Mouse (Mus musculus) 3134 (cell line): ENCODE data around the gene Rho.

ENCODE experiments used
- DNase-seq: peaks from one replicate; pipeline ENCODE4 v3.0.0-alpha.2; 2011; ENCODE audit warnings: low spot score; ENCODE audit not compliant: insufficient read length; ENCODE audit errors: extremely low read depth

The Rho gene

GRCm38 (mm10) chr6:115955169-115955568, 23.6 kb downstream of the Rho start:
- no peak for DNase-seq

- no peak for DNase-seq
These were observed 24.1 kb downstream of the Rho start for GRCm38 (mm10) chr6:115955664-115956063.

- DNase-seq: no peak
These were observed 24.9 kb downstream of the Rho start for GRCm38 (mm10) chr6:115956418-115956921.

GRCm38 (mm10) chr6:115956922-115957601, 25.5 kb downstream of the Rho start:
- no peak for DNase-seq

GRCm38 (mm10) chr6:115957681-115958080, 26.1 kb downstream of the Rho start:
- no peak for DNase-seq

GRCm38 (mm10) chr6:115958445-115958844, 26.9 kb downstream of the Rho start:
- DNase-seq: no peak

GRCm38 (mm10) chr6:115959151-115959691, 27.7 kb downstream of the Rho start:
- no peak for DNase-seq

GRCm38 (mm10) chr6:115960322-115960721, 28.8 kb downstream of the Rho start:
- DNase-seq: no peak

- DNase-seq: no peak
These were observed 30.2 kb downstream of the Rho start for GRCm38 (mm10) chr6:115961743-115962142.

GRCm38 (mm10) chr6:115962439-115963085, 31.0 kb downstream of the Rho start:
- DNase-seq: no peak

- DNase-seq: no peak
These were observed 32.1 kb downstream of the Rho start for GRCm38 (mm10) chr6:115963656-115964055.

GRCm38 (mm10) chr6:115966227-115966966, 34.8 kb downstream of the Rho start:
- no peak for DNase-seq

- DNase-seq: no peak
These were observed 35.8 kb downstream of the Rho start for GRCm38 (mm10) chr6:115967291-115967880.

GRCm38 (mm10) chr6:115968086-115968485, 36.5 kb downstream of the Rho start:
- DNase-seq: no peak

- no peak for DNase-seq
These were observed 37.2 kb downstream of the Rho start for GRCm38 (mm10) chr6:115968700-115969099.

- no peak for DNase-seq
These were observed 37.6 kb downstream of the Rho start for GRCm38 (mm10) chr6:115969103-115969502.

GRCm38 (mm10) chr6:115969952-115970351, 38.4 kb downstream of the Rho start:
- DNase-seq: no peak

- DNase-seq: no peak
These were observed 39.9 kb downstream of the Rho start for GRCm38 (mm10) chr6:115971273-115972060.

GRCm38 (mm10) chr6:115972083-115972764, 40.7 kb downstream of the Rho start:
- DNase-seq: no peak
